13 mouse cellular contexts compared by ENCODE assay signal in genomic region chr16:20555000-20555399, GRCm38 (mm10). TPM values are rescaled to one million over a fixed set of nuclear protein-coding genes. Genes with fewer than 3 reads are reported as not detected.
"Had no signal": no experiment of that assay in that cellular context is flagged by ENCODE, and none has a peak within 500 bp of the region (broad histone marks: within the 10 kb centered on the region; RNA-seq: fewer than 3 reads in every experiment).

No protein-coding gene starts in this region.

- DNase-seq: retina, postnatal 1 day; right cerebral cortex, adult 18-20 months; right cerebral cortex, postnatal 14 days; right cerebral cortex, postnatal 25 days; right cerebral cortex, postnatal 4 days; spleen, adult 18-20 months; thymus, adult 18-20 months; thymus, adult 2 months; thymus, postnatal 14 days; thymus, postnatal 25 days; thymus, postnatal 36 days; thymus, postnatal 4 days had no signal

RNA-seq across cellular contexts. Expression of gene Vwa5b2, which starts 34.3 kb away (rescaled TPM):
- total RNA-seq: neutrophil, adult 5-6 weeks had no signal
